Mouse (Mus musculus) hindbrain, embryonic 15.5 days (tissue): Measurements from ENCODE around the gene Serpina12. TPM values are rescaled to one million over a fixed set of nuclear protein-coding genes. Genes with fewer than 3 reads are reported as not detected.

Experiments used
- ATAC-seq: fragments of 200-750 bp; cut with Nextera tagmentation; 2 replicates; pipeline ENCODE4 v1.8.0; 2017; ENCODE audit warnings: low read depth, moderate number of reproducible peaks, moderate TSS enrichment; ENCODE audit not compliant: low FRiP score
- H3K27ac ChIP-seq: fragments of 300-500 bp; sonication (generic); replicated peaks from 2 replicates; pipeline ENCODE4 v1.5.1; 2015; ENCODE audit warnings: mild to moderate bottlenecking, inconsistent platforms
- H3K27me3 ChIP-seq: fragments of 300-500 bp; sonication (generic); 2 replicates; pipeline ENCODE4 v1.6.1; 2015; ENCODE audit warnings: control low read depth, inconsistent platforms
- H3K36me3 ChIP-seq: fragments of 300-500 bp; sonication (generic); 2 replicates; pipeline ENCODE4 v1.6.1; 2015; ENCODE audit warnings: control low read depth, inconsistent platforms
- H3K4me1 ChIP-seq: fragments of 300-500 bp; sonication (generic); replicated peaks from 2 replicates; pipeline ENCODE4 v1.6.1; 2015; ENCODE audit warnings: control low read depth, inconsistent platforms
- H3K4me2 ChIP-seq: fragments of 300-500 bp; sonication (generic); 2 replicates; pipeline ENCODE4 v1.6.1; 2015; ENCODE audit warnings: moderate library complexity, mild to moderate bottlenecking, inconsistent platforms
- H3K4me3 ChIP-seq: fragments of 300-500 bp; sonication (generic); 2 replicates; pipeline ENCODE4 v1.5.1; 2015; ENCODE audit warnings: mild to moderate bottlenecking, inconsistent platforms
- H3K9ac ChIP-seq: fragments of 300-500 bp; sonication (generic); 2 replicates; pipeline ENCODE4 v1.6.1; 2015; ENCODE audit warnings: inconsistent platforms
- H3K9me3 ChIP-seq: fragments of 300-500 bp; sonication (generic); 2 replicates; pipeline ENCODE4 v1.6.1; 2016; ENCODE audit warnings: control low read depth, inconsistent platforms
- WGBS: fragments of 180-500 bp; shearing (Covaris S2); methylation state at CpG from one replicate; pipeline ENCODE4 v1.1.7; 2015; 5-methylcytosine and 5-hydroxymethylcytosine counted together
- polyA plus RNA-seq: library from polyadenylated mRNA; unstranded; fragments of >200 nt; fragmentation: Nextera tagmentation; extraction: Ambion mirVana; gene quantifications from 2 replicates; pipeline ENCODE4 v1.2.1, GENCODE M21; 2015

The Serpina12 gene
- polyA plus RNA-seq = not detected in 2 replicates

- WGBS = 87% methylated on average over 7 of the region's 7 CpGs
- no peak for ATAC-seq
- Histone ChIP-seq H3K4me2 (no peak within 1 kb of the TSS), H3K27ac (no peak within 1 kb of the TSS), H3K4me3 (no peak within 1 kb of the TSS), H3K4me1 (no peaks in the 10 kb centered on the region), H3K27me3 (no peaks in the 10 kb centered on the region), H3K36me3 (no peaks in the 10 kb centered on the region), H3K9ac (no peak within 1 kb of the TSS), H3K9me3 (no peaks in the 10 kb centered on the region)
Observed at GRCm38 (mm10) chr12:104044343-104044742, at the start of gene Serpina12. Gene Serpina12 (minus strand): TSS chr12:104044443.

DNA sequence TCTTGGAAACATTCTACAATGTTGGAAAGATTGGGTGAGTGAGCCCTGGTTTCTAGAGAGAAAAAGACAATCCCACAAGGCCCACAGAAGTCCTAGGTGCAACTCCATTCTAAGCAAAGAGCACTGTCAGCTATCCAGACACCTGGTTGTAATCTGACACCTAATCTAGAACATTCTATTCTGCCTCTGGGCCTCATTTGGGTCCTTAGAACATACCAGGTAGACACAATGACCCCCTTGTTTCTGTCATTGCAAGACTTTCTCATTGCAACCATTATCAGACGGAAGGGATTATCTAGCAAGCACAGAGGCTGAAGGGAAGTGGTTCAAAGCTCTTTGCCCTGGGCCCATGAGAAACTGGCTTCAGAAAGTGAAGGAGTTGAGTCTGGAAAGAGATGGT, 47.1 kb upstream of the Serpina12 start:
- Histone ChIP-seq H3K4me1 (no peaks in the 10 kb centered on the region), H3K4me3 (no peak overlapping the region), H3K9ac (no peak overlapping the region), H3K4me2 (no peak overlapping the region), H3K36me3 (no peaks in the 10 kb centered on the region), H3K27me3 (no peaks in the 10 kb centered on the region), H3K9me3 (no peaks in the 10 kb centered on the region), H3K27ac (no peak overlapping the region)
- no peak for ATAC-seq
- 96% methylated on average over 1 of the region's 1 CpGs for WGBS

GRCm38 (mm10) chr12:104090119-104090518, 45.9 kb upstream of the Serpina12 start:
- Histone ChIP-seq H3K4me3 (no peak overlapping the region), H3K9me3 (no peaks in the 10 kb centered on the region), H3K4me2 (no peak overlapping the region), H3K27ac (no peak overlapping the region), H3K36me3 (no peaks in the 10 kb centered on the region), H3K27me3 (no peaks in the 10 kb centered on the region), H3K9ac (no peak overlapping the region), H3K4me1 (no peaks in the 10 kb centered on the region)
- 83% methylated on average over 2 of the region's 2 CpGs for WGBS
- no peak for ATAC-seq

DNA sequence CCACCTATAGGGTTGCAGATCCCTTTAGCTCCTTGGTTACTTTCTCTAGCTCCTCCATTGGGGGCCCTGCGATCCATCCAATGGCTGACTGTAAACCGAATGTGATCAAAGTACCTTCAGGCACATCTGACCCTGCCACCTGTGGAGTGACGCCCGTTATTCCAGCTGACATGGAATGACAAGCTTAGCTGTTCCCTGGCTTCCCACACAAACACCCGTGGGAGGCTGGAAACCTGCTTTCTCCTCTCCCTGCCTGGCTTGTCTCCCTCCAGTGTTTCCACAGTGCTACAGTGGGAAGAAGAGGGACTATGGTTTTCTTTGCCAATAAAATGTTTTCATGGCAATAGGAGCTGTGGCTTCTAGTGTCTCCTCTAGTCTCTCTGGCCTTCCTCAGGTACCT, 28.0 kb upstream of the Serpina12 start:
- whole genome bisulfite sequencing = 72% methylated on average over 5 of the region's 5 CpGs
- H3K9ac ChIP-seq = no peak overlapping the region
- no peaks in the 10 kb centered on the region for H3K27me3 ChIP-seq
- H3K27ac ChIP-seq = no peak overlapping the region
- no peak for ATAC-seq
- no peak overlapping the region for H3K4me3 ChIP-seq
- no peaks in the 10 kb centered on the region for H3K36me3 ChIP-seq
- H3K4me2 ChIP-seq = no peak overlapping the region
- H3K4me1 ChIP-seq = no peaks in the 10 kb centered on the region
- H3K9me3 ChIP-seq = no peaks in the 10 kb centered on the region

- H3K9me3 ChIP-seq = no peaks in the 10 kb centered on the region
- no peaks in the 10 kb centered on the region for H3K4me1 ChIP-seq
- no peak overlapping the region for H3K9ac ChIP-seq
- no peak overlapping the region for H3K4me2 ChIP-seq
- H3K36me3 ChIP-seq = no peaks in the 10 kb centered on the region
- ATAC-seq = no peak
- WGBS = 58% methylated on average over 1 of the region's 1 CpGs
- H3K27ac ChIP-seq = no peak overlapping the region
- no peak overlapping the region for H3K4me3 ChIP-seq
- H3K27me3 ChIP-seq = no peaks in the 10 kb centered on the region
Observed at GRCm38 (mm10) chr12:104071708-104072107, 27.5 kb upstream of the Serpina12 start.

- ATAC-seq = peak; percentile 71
- H3K4me2 ChIP-seq = no peak overlapping the region
- no peaks in the 10 kb centered on the region for H3K9me3 ChIP-seq
- H3K4me1 ChIP-seq = no peaks in the 10 kb centered on the region
- no peak overlapping the region for H3K4me3 ChIP-seq
- no peak overlapping the region for H3K9ac ChIP-seq
- no peaks in the 10 kb centered on the region for H3K27me3 ChIP-seq
- no peaks in the 10 kb centered on the region for H3K36me3 ChIP-seq
- H3K27ac ChIP-seq = no peak overlapping the region
- 10% methylated on average over 2 of the region's 2 CpGs for WGBS
Observed at GRCm38 (mm10) chr12:104069620-104070019, 25.4 kb upstream of the Serpina12 start.

DNA sequence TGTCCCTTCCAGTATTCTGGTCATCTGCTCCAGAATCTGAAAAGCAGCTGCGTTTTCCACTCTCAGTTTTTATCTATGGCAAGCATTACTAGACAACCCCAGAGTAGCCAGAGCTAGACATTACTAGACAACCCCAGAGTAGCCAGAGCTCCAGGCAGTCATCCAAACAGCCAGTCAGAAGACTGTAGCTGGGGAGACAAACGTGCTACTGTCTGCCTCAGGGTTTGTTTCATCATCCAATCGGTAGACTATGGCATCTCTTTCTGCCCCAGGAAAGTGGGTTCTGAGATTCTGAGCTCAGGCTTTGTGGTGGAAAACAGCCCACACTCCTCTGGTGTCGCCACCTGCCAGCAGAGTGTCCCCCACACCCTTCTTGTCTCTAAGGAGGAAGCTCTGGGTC, 23.3 kb upstream of the Serpina12 start:
- Histone ChIP-seq H3K4me1 (no peaks in the 10 kb centered on the region), H3K9me3 (no peaks in the 10 kb centered on the region), H3K4me3 (peak overlapping the region; percentile 31), H3K4me2 (peak overlapping the region; percentile 51), H3K27me3 (no peaks in the 10 kb centered on the region), H3K9ac (peak overlapping the region; percentile 35; the same call in 1 of the 2 replicates), H3K27ac (peak overlapping the region; percentile 65), H3K36me3 (no peaks in the 10 kb centered on the region)
- ATAC-seq = peak; percentile 81
- 24% methylated on average over 4 of the region's 4 CpGs for WGBS

GRCm38 (mm10) chr12:104066241-104066640, 22.0 kb upstream of the Serpina12 start:
- no peak overlapping the region for H3K9ac ChIP-seq
- no peak overlapping the region for H3K4me2 ChIP-seq
- no peak overlapping the region for H3K27ac ChIP-seq
- no peak for ATAC-seq
- WGBS = 29% methylated on average over 8 of the region's 8 CpGs
- H3K27me3 ChIP-seq = no peaks in the 10 kb centered on the region
- no peaks in the 10 kb centered on the region for H3K36me3 ChIP-seq
- H3K9me3 ChIP-seq = no peaks in the 10 kb centered on the region
- H3K4me1 ChIP-seq = no peaks in the 10 kb centered on the region
- no peak overlapping the region for H3K4me3 ChIP-seq

- Histone ChIP-seq H3K9me3 (no peaks in the 10 kb centered on the region), H3K27me3 (no peaks in the 10 kb centered on the region), H3K9ac (no peak overlapping the region), H3K4me3 (no peak overlapping the region), H3K27ac (no peak overlapping the region), H3K36me3 (no peaks in the 10 kb centered on the region), H3K4me1 (no peaks in the 10 kb centered on the region), H3K4me2 (no peak overlapping the region)
- no peak for ATAC-seq
- WGBS = 87% methylated on average over 4 of the region's 4 CpGs
Observed at GRCm38 (mm10) chr12:104064996-104065395, 20.8 kb upstream of the Serpina12 start.

DNA sequence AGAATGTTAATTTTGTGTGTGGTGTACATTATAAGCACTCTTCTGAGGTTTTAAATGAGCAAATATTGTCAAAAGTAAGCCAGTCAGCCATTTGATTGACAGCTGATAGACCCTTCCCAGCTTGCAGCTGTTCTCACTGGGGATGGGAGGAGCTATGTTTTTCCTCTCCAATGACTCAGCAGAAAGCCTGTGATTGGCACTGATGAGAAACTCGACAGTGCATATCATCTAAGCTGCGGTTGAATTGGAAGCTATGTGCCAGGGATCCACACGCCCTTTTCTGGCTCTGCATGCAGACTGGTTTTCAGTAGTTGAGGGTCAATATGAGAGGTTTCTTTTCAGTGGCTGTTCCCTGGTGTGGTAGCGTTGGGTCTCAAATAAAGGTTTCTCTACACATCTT, 20.3 kb upstream of the Serpina12 start:
- no peak for ATAC-seq
- H3K9me3 ChIP-seq = no peaks in the 10 kb centered on the region
- H3K27ac ChIP-seq = no peak overlapping the region
- no peak overlapping the region for H3K9ac ChIP-seq
- WGBS = 44% methylated on average over 4 of the region's 4 CpGs
- H3K4me1 ChIP-seq = no peaks in the 10 kb centered on the region
- H3K27me3 ChIP-seq = no peaks in the 10 kb centered on the region
- no peak overlapping the region for H3K4me2 ChIP-seq
- H3K4me3 ChIP-seq = no peak overlapping the region
- H3K36me3 ChIP-seq = no peaks in the 10 kb centered on the region

GRCm38 (mm10) chr12:104061862-104062261, 17.6 kb upstream of the Serpina12 start:
- H3K4me1 ChIP-seq = no peaks in the 10 kb centered on the region; the same call in 1 of the 2 replicates
- H3K27me3 ChIP-seq = no peaks in the 10 kb centered on the region
- H3K4me3 ChIP-seq = no peak overlapping the region
- no peak overlapping the region for H3K9ac ChIP-seq
- no peak overlapping the region for H3K4me2 ChIP-seq
- H3K27ac ChIP-seq = no peak overlapping the region
- WGBS = 58% methylated on average over 2 of the region's 2 CpGs
- no peaks in the 10 kb centered on the region for H3K36me3 ChIP-seq
- no peak for ATAC-seq
- no peaks in the 10 kb centered on the region for H3K9me3 ChIP-seq

GRCm38 (mm10) chr12:104060126-104060525, 15.9 kb upstream of the Serpina12 start:
- Histone ChIP-seq H3K9ac (no peak overlapping the region), H3K4me1 (no peaks in the 10 kb centered on the region; the same call in 1 of the 2 replicates), H3K4me2 (no peak overlapping the region), H3K9me3 (no peaks in the 10 kb centered on the region), H3K27ac (no peak overlapping the region), H3K4me3 (no peak overlapping the region), H3K36me3 (no peaks in the 10 kb centered on the region), H3K27me3 (no peaks in the 10 kb centered on the region)
- WGBS = 85% methylated on average over 6 of the region's 6 CpGs
- ATAC-seq = no peak

DNA sequence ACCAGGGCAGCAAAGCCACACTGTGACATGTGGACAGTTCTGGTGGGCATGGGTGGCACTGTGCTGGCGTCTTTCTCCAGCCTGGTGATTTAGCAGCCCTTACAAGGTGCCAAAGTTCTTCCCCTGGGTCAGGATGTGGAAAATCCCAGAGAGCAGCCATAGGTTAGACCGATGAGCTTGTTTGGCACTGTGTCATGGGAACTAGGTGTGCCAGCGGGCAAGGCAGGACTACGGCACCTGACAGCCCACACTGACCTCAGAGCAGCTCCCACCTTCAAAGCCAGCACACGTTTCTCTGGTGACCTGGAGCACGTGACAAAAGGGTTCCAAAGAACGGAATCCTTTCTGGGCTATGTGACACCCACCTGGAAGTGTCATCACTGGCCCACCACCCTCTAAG, 13.3 kb upstream of the Serpina12 start:
- no peak for ATAC-seq
- WGBS = 83% methylated on average over 7 of the region's 7 CpGs
- H3K36me3 ChIP-seq = no peaks in the 10 kb centered on the region
- no peaks in the 10 kb centered on the region for H3K27me3 ChIP-seq
- no peaks in the 10 kb centered on the region; the same call in 1 of the 2 replicates for H3K4me1 ChIP-seq
- no peak overlapping the region for H3K4me3 ChIP-seq
- no peak overlapping the region for H3K9ac ChIP-seq
- H3K4me2 ChIP-seq = no peak overlapping the region
- H3K9me3 ChIP-seq = no peaks in the 10 kb centered on the region
- no peak overlapping the region for H3K27ac ChIP-seq
